Mouse (Mus musculus) heart, adult 2 months (tissue): ENCODE results near the gene Nsg1.

Source experiments
- CTCF ChIP-seq: fragments of 200-600 bp; IDR thresholded peaks from 2 replicates; pipeline ENCODE4 v1.8.1; 2022; ENCODE audit warnings: antibody characterized with exemption, mild to moderate bottlenecking, moderate library complexity
- POLR2A ChIP-seq: fragments of 200-500 bp; IDR thresholded peaks from 2 replicates; pipeline ENCODE4 v1.6.1; 2011; ENCODE audit warnings: mild to moderate bottlenecking, low read depth, low read length, control low read depth; ENCODE audit not compliant: insufficient read depth

- TF ChIP-seq CTCF = peak; percentile 57
- TF ChIP-seq POLR2A = no peak
Measured at GRCm38 (mm10) chr5:38097501-38098093, 62.1 kb downstream of the Nsg1 start.
